Mouse (Mus musculus): Measurements from ENCODE around the gene Ccdc190. TPM values are rescaled to one million over a fixed set of nuclear protein-coding genes. Genes with fewer than 3 reads are reported as not detected.

Gene Ccdc190
- total RNA-seq, 1 experiment = 0.40 TPM

DNA sequence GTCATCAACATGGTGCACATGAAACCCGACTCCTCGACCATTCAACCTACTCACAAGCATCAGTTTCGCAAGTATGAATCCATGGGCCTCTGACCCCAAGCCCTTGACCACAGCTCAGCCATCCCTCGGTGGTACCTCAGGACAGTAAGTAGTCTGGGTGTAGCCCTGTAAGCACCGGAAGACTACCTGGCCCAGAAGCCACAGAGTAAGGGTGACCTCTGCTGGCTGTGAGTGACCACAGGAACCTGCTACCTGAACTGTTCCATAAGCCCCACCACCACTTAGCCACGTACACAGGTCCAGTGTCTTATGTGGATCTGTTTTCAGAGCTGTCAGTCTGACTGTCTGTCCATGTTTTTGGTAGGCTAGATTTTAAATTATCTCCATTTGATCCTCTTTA, 19.2 kb downstream of the Ccdc190 start:
- no peak overlapping the region for H3K9ac ChIP-seq (ENCODE audit: insufficient read depth, low read depth, low read length, poor library complexity, severe bottlenecking)

DNA sequence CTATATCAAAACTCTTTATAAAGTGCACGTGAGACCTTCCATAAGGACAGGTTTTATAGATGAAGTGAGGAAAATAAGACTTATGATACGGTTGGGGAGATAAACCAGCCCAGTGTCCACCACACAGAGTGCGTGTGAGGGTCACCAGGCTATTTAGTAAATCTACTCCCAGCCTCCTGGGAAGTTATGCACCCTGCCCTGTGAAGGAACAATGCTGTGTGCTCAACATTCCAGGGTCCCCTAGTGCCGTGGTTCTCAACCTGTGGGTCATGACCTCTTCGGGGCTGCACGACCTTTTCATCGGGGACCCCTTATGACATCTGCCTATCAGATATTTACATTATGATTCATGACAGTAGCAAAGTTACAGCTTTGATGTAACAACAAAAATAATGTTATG, 19.8 kb downstream of the Ccdc190 start:
- Histone ChIP-seq H3K4me1 (ENCODE audit: control insufficient read depth in 2 of 2, insufficient read depth in 2 of 2, low read length in 2 of 2, poor library complexity in 1 of 2) (no peaks in the 10 kb centered on the region), H3K27ac (ENCODE audit: insufficient read depth, low read depth, low read length, poor library complexity, severe bottlenecking) (no peak overlapping the region), H3K4me3 (ENCODE audit: insufficient read depth in 1 of 2, low read depth in 1 of 2, low read length in 2 of 2, poor library complexity in 1 of 2, severe bottlenecking in 1 of 2) (no peak overlapping the region), H3K36me3 (ENCODE audit: control insufficient read depth, insufficient read depth, low read length, poor library complexity, severe bottlenecking) (no peaks in the 10 kb centered on the region; the same call in 1 of the 2 replicates), H3K9ac (ENCODE audit: insufficient read depth, low read depth, low read length, poor library complexity, severe bottlenecking) (no peak overlapping the region), H3K9me3 (ENCODE audit: control insufficient read depth, insufficient read depth, low read depth, low read length) (no peaks in the 10 kb centered on the region)
- no peak for DNase-seq (ENCODE audit: low read depth, low spot score)
- TF ChIP-seq ZC3H11A (IDR thresholded peaks at IDR 0.05; ENCODE audit: borderline replicate concordance, low read depth, low read length) = no peak
- no peak for TF ChIP-seq HCFC1 (IDR thresholded peaks at IDR 0.05; ENCODE audit: borderline replicate concordance, insufficient read depth, low read length)
- TF ChIP-seq MAFK (IDR thresholded peaks at IDR 0.05; ENCODE audit: insufficient read depth, low read depth, low read length) = no peak
- TF ChIP-seq ZNF384 (IDR thresholded peaks at IDR 0.05; ENCODE audit: low read depth, low read length) = no peak
- no peak for TF ChIP-seq CHD2 (IDR thresholded peaks at IDR 0.05; ENCODE audit: low read depth, low read length)
- in situ Hi-C loops (cut with MboI; ENCODE audit: low sequenced_read_pairs in 2 of 2, unreplicated experiment in 2 of 2) = loop anchor here (25.0 kb wide), 2 partner anchors 411 to 664 kb away; partner anchors contain the start of gene Nuf2 (in 1 of the 2)

More for the DNA sequence above, 19.2 kb downstream of the Ccdc190 start:
- H3K9me3 ChIP-seq (ENCODE audit: control insufficient read depth, insufficient read depth, low read depth, low read length) = no peaks in the 10 kb centered on the region
- no peak overlapping the region for H3K27ac ChIP-seq (ENCODE audit: insufficient read depth, low read depth, low read length, poor library complexity, severe bottlenecking)
- no peaks in the 10 kb centered on the region; the same call in 1 of the 2 replicates for H3K36me3 ChIP-seq (ENCODE audit: control insufficient read depth, insufficient read depth, low read length, poor library complexity, severe bottlenecking)
- no peak for DNase-seq (ENCODE audit: low read depth, low spot score)
- TF ChIP-seq MAFK (IDR thresholded peaks at IDR 0.05; ENCODE audit: insufficient read depth, low read depth, low read length) = no peak
- no peak for TF ChIP-seq ZNF384 (IDR thresholded peaks at IDR 0.05; ENCODE audit: low read depth, low read length)
- no peak for TF ChIP-seq ZC3H11A (IDR thresholded peaks at IDR 0.05; ENCODE audit: borderline replicate concordance, low read depth, low read length)
- no peak for TF ChIP-seq HCFC1 (IDR thresholded peaks at IDR 0.05; ENCODE audit: borderline replicate concordance, insufficient read depth, low read length)
- TF ChIP-seq CHD2 (IDR thresholded peaks at IDR 0.05; ENCODE audit: low read depth, low read length) = no peak
- no peaks in the 10 kb centered on the region for H3K4me1 ChIP-seq (ENCODE audit: control insufficient read depth in 2 of 2, insufficient read depth in 2 of 2, low read length in 2 of 2, poor library complexity in 1 of 2)
- H3K4me3 ChIP-seq (ENCODE audit: insufficient read depth in 1 of 2, low read depth in 1 of 2, low read length in 2 of 2, poor library complexity in 1 of 2, severe bottlenecking in 1 of 2) = no peak overlapping the region
- in situ Hi-C loops (cut with MboI; ENCODE audit: low sequenced_read_pairs in 2 of 2, unreplicated experiment in 2 of 2) = loop anchor here (25.0 kb wide), 2 partner anchors 410 to 665 kb away; partner anchors contain the start of gene Nuf2 (in 1 of the 2)

DNA sequence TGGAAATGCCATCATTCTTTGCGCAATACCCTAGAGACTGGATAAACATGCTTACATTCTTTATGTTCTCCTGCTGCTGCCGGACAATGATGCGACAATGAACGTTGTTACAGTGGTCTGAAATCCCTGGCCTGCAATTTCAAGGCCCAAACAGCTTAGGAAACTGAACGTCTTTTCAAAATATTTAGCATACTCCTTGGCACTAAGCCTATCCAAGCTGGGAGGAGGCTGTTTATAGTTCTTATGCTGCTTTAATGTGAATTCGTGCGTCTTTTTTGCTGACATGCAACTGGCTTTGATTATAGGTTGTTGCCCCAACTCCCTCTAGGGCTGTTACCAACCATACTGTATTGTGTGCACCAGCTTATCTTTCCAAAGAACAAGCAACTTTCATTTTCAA, 20.4 kb downstream of the Ccdc190 start:
- DNase-seq (ENCODE audit: low read depth, low spot score) = no peak
- in situ Hi-C loops (cut with MboI; ENCODE audit: low sequenced_read_pairs in 2 of 2, unreplicated experiment in 2 of 2) = loop anchor here (25.0 kb wide), 2 partner anchors 412 to 663 kb away; partner anchors contain the start of gene Nuf2 (in 1 of the 2)
- H3K9me3 ChIP-seq (ENCODE audit: control insufficient read depth, insufficient read depth, low read depth, low read length) = no peaks in the 10 kb centered on the region
- TF ChIP-seq ZC3H11A (IDR thresholded peaks at IDR 0.05; ENCODE audit: borderline replicate concordance, low read depth, low read length) = no peak
- no peak for TF ChIP-seq CHD2 (IDR thresholded peaks at IDR 0.05; ENCODE audit: low read depth, low read length)
- no peak for TF ChIP-seq MAFK (IDR thresholded peaks at IDR 0.05; ENCODE audit: insufficient read depth, low read depth, low read length)
- TF ChIP-seq HCFC1 (IDR thresholded peaks at IDR 0.05; ENCODE audit: borderline replicate concordance, insufficient read depth, low read length) = no peak
- no peak for TF ChIP-seq ZNF384 (IDR thresholded peaks at IDR 0.05; ENCODE audit: low read depth, low read length)
- no peaks in the 10 kb centered on the region; the same call in 1 of the 2 replicates for H3K36me3 ChIP-seq (ENCODE audit: control insufficient read depth, insufficient read depth, low read length, poor library complexity, severe bottlenecking)
- H3K4me1 ChIP-seq (ENCODE audit: control insufficient read depth in 2 of 2, insufficient read depth in 2 of 2, low read length in 2 of 2, poor library complexity in 1 of 2) = no peaks in the 10 kb centered on the region
- no peak overlapping the region for H3K27ac ChIP-seq (ENCODE audit: insufficient read depth, low read depth, low read length, poor library complexity, severe bottlenecking)
- H3K4me3 ChIP-seq (ENCODE audit: insufficient read depth in 1 of 2, low read depth in 1 of 2, low read length in 2 of 2, poor library complexity in 1 of 2, severe bottlenecking in 1 of 2) = no peak overlapping the region
- no peak overlapping the region for H3K9ac ChIP-seq (ENCODE audit: insufficient read depth, low read depth, low read length, poor library complexity, severe bottlenecking)

DNA sequence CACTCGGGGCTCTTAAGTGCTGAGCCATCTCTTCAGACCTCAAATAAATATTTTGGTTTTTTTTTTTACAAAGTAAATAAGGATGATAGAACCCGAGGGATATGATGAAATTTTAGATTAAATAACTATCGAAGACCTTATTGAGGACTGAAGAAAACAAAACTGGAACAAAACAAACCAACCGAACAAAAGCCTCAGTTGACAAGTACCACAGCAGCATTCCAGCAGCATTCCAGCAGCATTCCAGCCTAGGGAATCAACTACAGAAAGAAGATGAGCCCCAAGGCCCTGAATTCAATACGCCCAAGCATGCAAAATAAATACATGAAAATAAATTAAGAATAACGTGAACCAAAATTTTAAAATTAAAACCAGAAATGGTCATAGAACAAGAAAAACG, 21.5 kb downstream of the Ccdc190 start:
- H3K27ac ChIP-seq (ENCODE audit: insufficient read depth, low read depth, low read length, poor library complexity, severe bottlenecking) = no peak overlapping the region

More for the DNA sequence above, 21.5 kb downstream of the Ccdc190 start:
- no peak for DNase-seq (ENCODE audit: low read depth, low spot score)
- TF ChIP-seq CHD2 (IDR thresholded peaks at IDR 0.05; ENCODE audit: low read depth, low read length) (no peak), HCFC1 (IDR thresholded peaks at IDR 0.05; ENCODE audit: borderline replicate concordance, insufficient read depth, low read length) (no peak), MAFK (IDR thresholded peaks at IDR 0.05; ENCODE audit: insufficient read depth, low read depth, low read length) (no peak), ZNF384 (IDR thresholded peaks at IDR 0.05; ENCODE audit: low read depth, low read length) (no peak), ZC3H11A (IDR thresholded peaks at IDR 0.05; ENCODE audit: borderline replicate concordance, low read depth, low read length) (no peak)
- Histone ChIP-seq H3K4me3 (ENCODE audit: insufficient read depth in 1 of 2, low read depth in 1 of 2, low read length in 2 of 2, poor library complexity in 1 of 2, severe bottlenecking in 1 of 2) (no peak overlapping the region), H3K36me3 (ENCODE audit: control insufficient read depth, insufficient read depth, low read length, poor library complexity, severe bottlenecking) (peaks cover 3% of the 10 kb centered on the region; the same call in 1 of the 2 replicates), H3K9ac (ENCODE audit: insufficient read depth, low read depth, low read length, poor library complexity, severe bottlenecking) (no peak overlapping the region), H3K9me3 (ENCODE audit: control insufficient read depth, insufficient read depth, low read depth, low read length) (no peaks in the 10 kb centered on the region), H3K4me1 (ENCODE audit: control insufficient read depth in 2 of 2, insufficient read depth in 2 of 2, low read length in 2 of 2, poor library complexity in 1 of 2) (no peaks in the 10 kb centered on the region)
- in situ Hi-C loops (cut with MboI; ENCODE audit: low sequenced_read_pairs in 2 of 2, unreplicated experiment in 2 of 2) = loop anchor here (10.0 to 25.0 kb wide), 4 partner anchors 185 to 662 kb away; partner anchors contain the start of gene Nuf2 (in 1 of the 2)

All from ES-E14 (cell line).